Mouse (Mus musculus): ENCODE measurements around the gene Tnrc6c. TPM values are rescaled to one million over a fixed set of nuclear protein-coding genes. Genes with fewer than 3 reads are reported as not detected.
A peak's percentile ranks its signal among the peaks of the same experiment; 100 is the strongest.

Gene Tnrc6c
- total and polyA plus RNA-seq, 2 experiments = 5.7 to 6.3 TPM

- H3K9ac ChIP-seq (ENCODE audit: low read depth, low read length) = no peak overlapping the region
- DNase-seq (ENCODE audit: extremely low read depth, low read depth, low spot score) = peak; percentile 68
These were observed 136.8 kb downstream of the Tnrc6c start for GRCm38 (mm10) chr11:117790703-117791440.

GRCm38 (mm10) chr11:117791441-117791761 lies 137.3 kb downstream of the Tnrc6c start:
- H3K27me3 ChIP-seq (ENCODE audit: control insufficient read depth, insufficient read depth, low read length) = no peaks in the 10 kb centered on the region
- no peak overlapping the region for H3K9ac ChIP-seq (ENCODE audit: low read depth, low read length)
- no peak overlapping the region for H3K27ac ChIP-seq (replicated peaks; ENCODE audit: insufficient read depth, low read depth, low read length)
- no peak for DNase-seq (ENCODE audit: extremely low read depth, low read depth, low spot score)
- TF ChIP-seq POLR2A (IDR thresholded peaks at IDR 0.05; ENCODE audit: extremely low read depth, insufficient read depth, low read length) (no peak), CTCF (IDR thresholded peaks at IDR 0.05; ENCODE audit: low read depth, low read length) (no peak)
- H3K4me1 ChIP-seq (ENCODE audit: control insufficient read depth, insufficient read depth, low read length) = peaks cover 4% of the 10 kb centered on the region
- 93% methylated on average over 9 of the region's 9 CpGs for WGBS
- H3K36me3 ChIP-seq (ENCODE audit: control insufficient read depth, insufficient read depth, low read length) = no peaks in the 10 kb centered on the region
- no peak overlapping the region for H3K4me3 ChIP-seq (ENCODE audit: insufficient read depth, low read depth, low read length)
- no peaks in the 10 kb centered on the region for H3K79me2 ChIP-seq (ENCODE audit: control insufficient read depth, insufficient read depth, low read length)

More at GRCm38 (mm10) chr11:117790703-117791440, 136.8 kb downstream of the Tnrc6c start:
- no peak for TF ChIP-seq POLR2A (IDR thresholded peaks at IDR 0.05; ENCODE audit: extremely low read depth, insufficient read depth, low read length)
- peak; percentile 55 for TF ChIP-seq CTCF (IDR thresholded peaks at IDR 0.05; ENCODE audit: low read depth, low read length)
- WGBS = 38% methylated on average over 23 of the region's 23 CpGs
- Histone ChIP-seq H3K27ac (replicated peaks; ENCODE audit: insufficient read depth, low read depth, low read length) (no peak overlapping the region), H3K4me3 (ENCODE audit: insufficient read depth, low read depth, low read length) (no peak overlapping the region), H3K27me3 (ENCODE audit: control insufficient read depth, insufficient read depth, low read length) (no peaks in the 10 kb centered on the region), H3K36me3 (ENCODE audit: control insufficient read depth, insufficient read depth, low read length) (no peaks in the 10 kb centered on the region), H3K4me1 (ENCODE audit: control insufficient read depth, insufficient read depth, low read length) (peaks cover 4% of the 10 kb centered on the region), H3K79me2 (ENCODE audit: control insufficient read depth, insufficient read depth, low read length) (no peaks in the 10 kb centered on the region)

GRCm38 (mm10) chr11:117792281-117792888 lies 138.3 kb downstream of the Tnrc6c start:
- no peaks in the 10 kb centered on the region for H3K79me2 ChIP-seq (ENCODE audit: control insufficient read depth, insufficient read depth, low read length)
- TF ChIP-seq CTCF (IDR thresholded peaks at IDR 0.05; ENCODE audit: low read depth, low read length) = peak; percentile 29; the same call in 1 of the 2 replicates
- TF ChIP-seq POLR2A (IDR thresholded peaks at IDR 0.05; ENCODE audit: extremely low read depth, insufficient read depth, low read length) = no peak
- no peak overlapping the region for H3K27ac ChIP-seq (replicated peaks; ENCODE audit: insufficient read depth, low read depth, low read length)
- H3K27me3 ChIP-seq (ENCODE audit: control insufficient read depth, insufficient read depth, low read length) = no peaks in the 10 kb centered on the region
- H3K4me3 ChIP-seq (ENCODE audit: insufficient read depth, low read depth, low read length) = peak overlapping the region; percentile 28; the same call in 1 of the 2 replicates
- no peaks in the 10 kb centered on the region for H3K36me3 ChIP-seq (ENCODE audit: control insufficient read depth, insufficient read depth, low read length)
- H3K9ac ChIP-seq (ENCODE audit: low read depth, low read length) = 0 out of 2 replicates have a peak overlapping the region, but pooled peaks have one; percentile 14
- H3K4me1 ChIP-seq (ENCODE audit: control insufficient read depth, insufficient read depth, low read length) = peaks cover 4% of the 10 kb centered on the region
- DNase-seq (ENCODE audit: extremely low read depth, low read depth, low spot score) = peak; percentile 90
- 16% methylated on average over 22 of the region's 22 CpGs for WGBS

- DNase-seq (ENCODE audit: extremely low read depth, low read depth, low spot score) = no peak
- no peaks in the 10 kb centered on the region for H3K36me3 ChIP-seq (ENCODE audit: control insufficient read depth, insufficient read depth, low read length)
- no peaks in the 10 kb centered on the region for H3K79me2 ChIP-seq (ENCODE audit: control insufficient read depth, insufficient read depth, low read length)
- no peak overlapping the region for H3K4me3 ChIP-seq (ENCODE audit: insufficient read depth, low read depth, low read length)
- no peaks in the 10 kb centered on the region for H3K27me3 ChIP-seq (ENCODE audit: control insufficient read depth, insufficient read depth, low read length)
- H3K4me1 ChIP-seq (ENCODE audit: control insufficient read depth, insufficient read depth, low read length) = peaks cover 4% of the 10 kb centered on the region
- H3K27ac ChIP-seq (replicated peaks; ENCODE audit: insufficient read depth, low read depth, low read length) = no peak overlapping the region
- H3K9ac ChIP-seq (ENCODE audit: low read depth, low read length) = no peak overlapping the region
- TF ChIP-seq POLR2A (IDR thresholded peaks at IDR 0.05; ENCODE audit: extremely low read depth, insufficient read depth, low read length) = no peak
- TF ChIP-seq CTCF (IDR thresholded peaks at IDR 0.05; ENCODE audit: low read depth, low read length) = no peak
- 91% methylated on average over 4 of the region's 4 CpGs for WGBS
These were observed 140.0 kb downstream of the Tnrc6c start for GRCm38 (mm10) chr11:117794035-117794551.

GRCm38 (mm10) chr11:117796954-117797353 lies 142.9 kb downstream of the Tnrc6c start:
- 73% methylated on average over 5 of the region's 5 CpGs for WGBS
- no peak for DNase-seq (ENCODE audit: extremely low read depth, low read depth, low spot score)
- Histone ChIP-seq H3K27me3 (ENCODE audit: control insufficient read depth, insufficient read depth, low read length) (no peaks in the 10 kb centered on the region), H3K27ac (replicated peaks; ENCODE audit: insufficient read depth, low read depth, low read length) (no peak overlapping the region), H3K4me3 (ENCODE audit: insufficient read depth, low read depth, low read length) (no peak overlapping the region), H3K79me2 (ENCODE audit: control insufficient read depth, insufficient read depth, low read length) (no peaks in the 10 kb centered on the region), H3K4me1 (ENCODE audit: control insufficient read depth, insufficient read depth, low read length) (no peaks in the 10 kb centered on the region; the same call in 1 of the 2 replicates), H3K9ac (ENCODE audit: low read depth, low read length) (no peak overlapping the region), H3K36me3 (ENCODE audit: control insufficient read depth, insufficient read depth, low read length) (no peaks in the 10 kb centered on the region)
- no peak for TF ChIP-seq POLR2A (IDR thresholded peaks at IDR 0.05; ENCODE audit: extremely low read depth, insufficient read depth, low read length)
- TF ChIP-seq CTCF (IDR thresholded peaks at IDR 0.05; ENCODE audit: low read depth, low read length) = no peak
